Mouse (Mus musculus): ENCODE measurements at regions not wholly inside any gene's neighbourhood (a gene's known extent, or its start where the extent isn't known, plus 50 kb on each side); places are given as distances from the start of the nearest gene placed in this dataset.
"Not testable (repeated sequence)": the region's sequence is repeated elsewhere in the genome, so short reads cannot be mapped to it uniquely, and the experiment has no call there.

GRCm38 (mm10) chr8:97234551-97235107, 1346.3 kb upstream of the Got2 start:
- no peaks in the 10 kb centered on the region for H3K36me3 ChIP-seq (ENCODE audit: control insufficient read depth, insufficient read depth, low read length)
- no peak overlapping the region for H3K9ac ChIP-seq (ENCODE audit: low read depth, low read length)
- H3K4me1 ChIP-seq (ENCODE audit: control insufficient read depth, insufficient read depth, low read length), result no peaks in the 10 kb centered on the region
- H3K4me3 ChIP-seq (ENCODE audit: insufficient read depth, low read depth, low read length), result no peak overlapping the region
- H3K79me2 ChIP-seq (ENCODE audit: control insufficient read depth, insufficient read depth, low read length), result no peaks in the 10 kb centered on the region
- 77% methylated on average over 4 of the region's 4 CpGs for WGBS
- no peak overlapping the region for H3K27ac ChIP-seq (replicated peaks; ENCODE audit: insufficient read depth, low read depth, low read length)
- TF ChIP-seq POLR2A (IDR thresholded peaks at IDR 0.05; ENCODE audit: extremely low read depth, insufficient read depth, low read length) (no peak), CTCF (IDR thresholded peaks at IDR 0.05; ENCODE audit: low read depth, low read length) (no peak)
- no peak for DNase-seq (ENCODE audit: extremely low read depth, low read depth, low spot score)
- H3K27me3 ChIP-seq (ENCODE audit: control insufficient read depth, insufficient read depth, low read length), result no peaks in the 10 kb centered on the region

GRCm38 (mm10) chr8:97232619-97233376, 1344.5 kb upstream of the Got2 start:
- TF ChIP-seq CTCF (IDR thresholded peaks at IDR 0.05; ENCODE audit: low read depth, low read length), result no peak
- TF ChIP-seq POLR2A (IDR thresholded peaks at IDR 0.05; ENCODE audit: extremely low read depth, insufficient read depth, low read length), result no peak
- H3K4me3 ChIP-seq (ENCODE audit: insufficient read depth, low read depth, low read length), result no peak overlapping the region
- H3K79me2 ChIP-seq (ENCODE audit: control insufficient read depth, insufficient read depth, low read length), result no peaks in the 10 kb centered on the region
- no peak overlapping the region for H3K27ac ChIP-seq (replicated peaks; ENCODE audit: insufficient read depth, low read depth, low read length)
- no peaks in the 10 kb centered on the region for H3K27me3 ChIP-seq (ENCODE audit: control insufficient read depth, insufficient read depth, low read length)
- H3K4me1 ChIP-seq (ENCODE audit: control insufficient read depth, insufficient read depth, low read length), result no peaks in the 10 kb centered on the region
- 67% methylated on average over 2 of the region's 2 CpGs for WGBS
- no peak overlapping the region for H3K9ac ChIP-seq (ENCODE audit: low read depth, low read length)
- DNase-seq (ENCODE audit: extremely low read depth, low read depth, low spot score), result no peak
- no peaks in the 10 kb centered on the region for H3K36me3 ChIP-seq (ENCODE audit: control insufficient read depth, insufficient read depth, low read length)

- no peak for DNase-seq (ENCODE audit: extremely low read depth, low read depth, low spot score)
- H3K79me2 ChIP-seq (ENCODE audit: control insufficient read depth, insufficient read depth, low read length), result no peaks in the 10 kb centered on the region
- no peaks in the 10 kb centered on the region for H3K36me3 ChIP-seq (ENCODE audit: control insufficient read depth, insufficient read depth, low read length)
- no peak for TF ChIP-seq CTCF (IDR thresholded peaks at IDR 0.05; ENCODE audit: low read depth, low read length)
- no peak for TF ChIP-seq POLR2A (IDR thresholded peaks at IDR 0.05; ENCODE audit: extremely low read depth, insufficient read depth, low read length)
- H3K4me1 ChIP-seq (ENCODE audit: control insufficient read depth, insufficient read depth, low read length), result no peaks in the 10 kb centered on the region
- H3K4me3 ChIP-seq (ENCODE audit: insufficient read depth, low read depth, low read length), result no peak overlapping the region
- H3K27me3 ChIP-seq (ENCODE audit: control insufficient read depth, insufficient read depth, low read length), result no peaks in the 10 kb centered on the region
- H3K27ac ChIP-seq (replicated peaks; ENCODE audit: insufficient read depth, low read depth, low read length), result no peak overlapping the region
- 74% methylated on average over 5 of the region's 5 CpGs for WGBS
- no peak overlapping the region for H3K9ac ChIP-seq (ENCODE audit: low read depth, low read length)
Observed at GRCm38 (mm10) chr8:97231652-97232051, 1343.3 kb upstream of the Got2 start.

- Histone ChIP-seq H3K27me3 (ENCODE audit: control insufficient read depth, insufficient read depth, low read length) (no peaks in the 10 kb centered on the region), H3K4me1 (ENCODE audit: control insufficient read depth, insufficient read depth, low read length) (no peaks in the 10 kb centered on the region), H3K79me2 (ENCODE audit: control insufficient read depth, insufficient read depth, low read length) (no peaks in the 10 kb centered on the region), H3K36me3 (ENCODE audit: control insufficient read depth, insufficient read depth, low read length) (no peaks in the 10 kb centered on the region), H3K4me3 (ENCODE audit: insufficient read depth, low read depth, low read length) (no peak overlapping the region), H3K9ac (ENCODE audit: low read depth, low read length) (no peak overlapping the region), H3K27ac (replicated peaks; ENCODE audit: insufficient read depth, low read depth, low read length) (no peak overlapping the region)
- WGBS, result 83% methylated on average over 1 of the region's 1 CpGs
- TF ChIP-seq CTCF (IDR thresholded peaks at IDR 0.05; ENCODE audit: low read depth, low read length), result no peak
- TF ChIP-seq POLR2A (IDR thresholded peaks at IDR 0.05; ENCODE audit: extremely low read depth, insufficient read depth, low read length), result no peak
- DNase-seq (ENCODE audit: extremely low read depth, low read depth, low spot score), result no peak
Observed at GRCm38 (mm10) chr8:97191806-97192205, 1303.5 kb upstream of the Got2 start.

- not testable (repeated sequence) for H3K9ac ChIP-seq (ENCODE audit: low read depth, low read length); H3K79me2 ChIP-seq (ENCODE audit: control insufficient read depth, insufficient read depth, low read length); H3K36me3 ChIP-seq (ENCODE audit: control insufficient read depth, insufficient read depth, low read length); H3K4me1 ChIP-seq (ENCODE audit: control insufficient read depth, insufficient read depth, low read length); H3K27ac ChIP-seq (replicated peaks; ENCODE audit: insufficient read depth, low read depth, low read length); H3K4me3 ChIP-seq (ENCODE audit: insufficient read depth, low read depth, low read length); DNase-seq (ENCODE audit: extremely low read depth, low read depth, low spot score); H3K27me3 ChIP-seq (ENCODE audit: control insufficient read depth, insufficient read depth, low read length)
- 90% methylated on average over 13 of the region's 13 CpGs for WGBS
Observed at GRCm38 (mm10) chr8:97183831-97184230, 1295.5 kb upstream of the Got2 start.

- not testable (repeated sequence) for H3K36me3 ChIP-seq (ENCODE audit: control insufficient read depth, insufficient read depth, low read length); H3K4me1 ChIP-seq (ENCODE audit: control insufficient read depth, insufficient read depth, low read length); H3K79me2 ChIP-seq (ENCODE audit: control insufficient read depth, insufficient read depth, low read length); H3K9ac ChIP-seq (ENCODE audit: low read depth, low read length); H3K4me3 ChIP-seq (ENCODE audit: insufficient read depth, low read depth, low read length); H3K27ac ChIP-seq (replicated peaks; ENCODE audit: insufficient read depth, low read depth, low read length); DNase-seq (ENCODE audit: extremely low read depth, low read depth, low spot score); H3K27me3 ChIP-seq (ENCODE audit: control insufficient read depth, insufficient read depth, low read length)
Observed at GRCm38 (mm10) chr8:97182456-97182855, 1294.1 kb upstream of the Got2 start.
